Mouse (Mus musculus) lung, adult 2 months (tissue): ENCODE measurements around the gene Rapgef3. TPM values are rescaled to one million over a fixed set of nuclear protein-coding genes. Genes with fewer than 3 reads are reported as not detected.

Experiments used
- DNase-seq: peaks from one replicate; pipeline ENCODE4 v3.0.0; 2022
- H3K4me1 ChIP-seq: fragments of 200-500 bp; 2 replicates; pipeline ENCODE4 v1.6.1; 2011; ENCODE audit warnings: low read length; ENCODE audit not compliant: control insufficient read depth, insufficient read depth
- H3K4me3 ChIP-seq: fragments of 200-500 bp; replicated peaks from 2 replicates; pipeline ENCODE3; 2011; ENCODE audit warnings: low read depth, mild to moderate bottlenecking, control low read depth, low read length; ENCODE audit errors: extremely low read depth
- CTCF ChIP-seq: fragments of 200-500 bp; IDR thresholded peaks from 2 replicates; pipeline ENCODE4 v1.5.1; 2011; ENCODE audit warnings: mild to moderate bottlenecking, low read length, control low read depth; ENCODE audit not compliant: insufficient read depth
- POLR2A ChIP-seq: fragments of 200-500 bp; IDR thresholded peaks from 2 replicates; pipeline ENCODE4 v1.6.1; 2011; ENCODE audit warnings: low read depth, mild to moderate bottlenecking, control low read depth, low read length, borderline replicate concordance; ENCODE audit errors: extremely low read depth
- whole genome bisulfite sequencing: fragments of 180-500 bp; shearing (Covaris S2); methylation state at CpG from one replicate; pipeline ENCODE4 v1.1.7; 2018; 5-methylcytosine and 5-hydroxymethylcytosine counted together
- polyA plus RNA-seq: library from polyadenylated mRNA; depleted of rRNA; stranded (reverse); fragments of >200 nt; gene quantifications from 2 replicates; pipeline ENCODE4 v1.2.3, GENCODE M21; 2012

The Rapgef3 gene
- polyA plus RNA-seq, 1 experiment, result 94.2 TPM

- 77% methylated on average over 14 of the region's 14 CpGs for WGBS
- no peak for DNase-seq
- Histone ChIP-seq H3K4me1 (peaks cover 30% of the 10 kb centered on the region), H3K4me3 (no peak overlapping the region)
- TF ChIP-seq POLR2A (no peak), CTCF (no peak)
These were observed 41.4 kb upstream of the Rapgef3 start for GRCm38 (mm10) chr15:97809206-97809605.

- 89% methylated on average over 12 of the region's 14 CpGs for WGBS
- H3K4me3 ChIP-seq, result no peak overlapping the region
- H3K4me1 ChIP-seq, result peaks cover 23% of the 10 kb centered on the region
- no peak for DNase-seq
- TF ChIP-seq CTCF (no peak), POLR2A (no peak)
These were observed 40.8 kb upstream of the Rapgef3 start for GRCm38 (mm10) chr15:97808532-97808931.

DNA sequence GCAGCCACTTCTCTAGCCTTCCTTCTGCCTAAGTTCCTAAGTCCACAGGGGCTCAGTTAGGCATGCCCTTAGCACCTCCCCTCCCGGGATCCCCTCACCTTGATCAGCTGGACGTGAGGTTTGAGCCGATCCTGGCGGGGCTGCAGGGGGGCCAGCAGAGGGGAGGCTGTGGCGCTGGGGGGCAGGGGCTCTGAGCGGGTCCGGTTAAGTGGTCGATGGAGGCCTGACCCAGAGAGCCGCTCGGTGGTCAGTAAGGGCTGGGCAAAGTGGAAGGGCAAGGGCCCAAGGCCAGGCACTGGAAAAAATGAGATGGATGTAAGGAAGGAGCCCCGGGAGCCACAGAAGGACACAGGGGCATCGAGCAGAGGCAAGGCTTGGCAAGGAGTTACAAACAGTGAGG is 40.1 kb upstream of the Rapgef3 start:
- peaks cover 16% of the 10 kb centered on the region for H3K4me1 ChIP-seq
- TF ChIP-seq POLR2A, result no peak
- no peak for TF ChIP-seq CTCF
- 78% methylated on average over 12 of the region's 12 CpGs for WGBS
- no peak overlapping the region for H3K4me3 ChIP-seq
- DNase-seq, result no peak

GRCm38 (mm10) chr15:97802575-97802974 is 34.8 kb upstream of the Rapgef3 start:
- no peaks in the 10 kb centered on the region for H3K4me1 ChIP-seq
- H3K4me3 ChIP-seq, result no peak overlapping the region
- 48% methylated on average over 13 of the region's 13 CpGs for WGBS
- TF ChIP-seq CTCF (no peak), POLR2A (no peak)
- no peak for DNase-seq

DNA sequence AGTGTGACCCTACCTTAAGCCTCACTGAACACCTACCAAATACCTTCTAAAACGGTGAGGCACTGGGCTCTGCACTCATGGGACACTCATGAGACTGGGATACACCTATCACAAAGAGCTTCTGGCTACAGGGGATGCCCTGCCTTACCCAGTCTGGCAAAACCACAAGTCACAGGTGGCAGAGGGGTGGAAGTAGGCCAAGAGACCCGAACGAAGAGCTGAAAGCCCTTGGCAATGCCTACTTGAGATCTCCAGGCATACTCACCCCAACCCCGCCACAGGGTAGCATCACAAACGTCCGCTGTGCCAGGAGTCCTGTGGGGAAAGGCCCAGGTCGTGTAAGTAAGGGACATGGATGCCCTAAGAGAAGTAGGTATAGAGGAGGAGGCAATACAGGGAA is 34.0 kb upstream of the Rapgef3 start:
- WGBS, result 80% methylated on average over 7 of the region's 7 CpGs
- H3K4me1 ChIP-seq, result no peaks in the 10 kb centered on the region
- H3K4me3 ChIP-seq, result no peak overlapping the region
- no peak for DNase-seq
- no peak for TF ChIP-seq CTCF
- no peak for TF ChIP-seq POLR2A

DNA sequence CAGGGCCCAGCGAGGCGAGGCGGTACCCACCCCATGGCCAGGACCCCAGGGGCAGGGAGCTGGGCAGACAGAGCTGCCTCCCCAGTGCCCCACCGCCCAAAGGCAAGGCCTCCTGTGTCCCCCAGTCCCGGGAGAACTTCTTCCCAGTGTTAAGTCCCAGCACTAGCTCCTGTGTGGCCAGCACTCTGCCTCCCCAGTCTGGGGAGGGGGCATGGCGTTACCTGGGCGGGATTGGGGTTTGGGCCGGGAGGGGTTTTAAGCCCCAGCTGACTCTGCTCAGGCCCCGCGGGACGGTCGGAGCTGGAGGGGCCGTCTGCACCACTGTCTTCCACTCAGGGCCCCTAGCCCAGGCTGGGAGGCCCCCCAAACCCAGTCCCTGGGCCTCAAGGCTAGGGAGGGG is 33.1 kb upstream of the Rapgef3 start:
- WGBS, result 91% methylated on average over 13 of the region's 13 CpGs
- DNase-seq, result no peak
- Histone ChIP-seq H3K4me1 (no peaks in the 10 kb centered on the region), H3K4me3 (no peak overlapping the region)
- no peak for TF ChIP-seq POLR2A
- TF ChIP-seq CTCF, result no peak

DNA sequence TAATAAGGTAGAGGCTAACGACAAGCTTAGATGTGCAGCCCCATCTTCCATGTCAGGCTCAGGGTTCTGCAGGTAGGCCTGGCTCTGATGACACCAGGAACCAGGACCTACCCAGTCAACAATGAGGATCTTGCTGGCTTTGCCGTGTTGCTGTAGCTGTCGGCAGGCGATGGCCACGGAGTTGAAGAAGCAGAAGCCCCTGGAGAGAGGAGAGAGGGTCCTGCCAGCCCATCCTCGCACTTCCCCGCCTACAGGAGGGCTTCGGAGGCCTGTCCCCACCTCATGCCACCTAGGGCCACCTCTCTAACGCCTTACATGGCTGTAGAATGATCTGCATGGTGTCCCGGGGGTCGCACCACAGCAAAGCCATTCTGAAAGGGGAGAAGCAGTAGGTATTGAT is 31.7 kb upstream of the Rapgef3 start:
- no peaks in the 10 kb centered on the region for H3K4me1 ChIP-seq
- no peak for DNase-seq
- WGBS, result 88% methylated on average over 11 of the region's 11 CpGs
- no peak for TF ChIP-seq POLR2A
- H3K4me3 ChIP-seq, result no peak overlapping the region

DNA sequence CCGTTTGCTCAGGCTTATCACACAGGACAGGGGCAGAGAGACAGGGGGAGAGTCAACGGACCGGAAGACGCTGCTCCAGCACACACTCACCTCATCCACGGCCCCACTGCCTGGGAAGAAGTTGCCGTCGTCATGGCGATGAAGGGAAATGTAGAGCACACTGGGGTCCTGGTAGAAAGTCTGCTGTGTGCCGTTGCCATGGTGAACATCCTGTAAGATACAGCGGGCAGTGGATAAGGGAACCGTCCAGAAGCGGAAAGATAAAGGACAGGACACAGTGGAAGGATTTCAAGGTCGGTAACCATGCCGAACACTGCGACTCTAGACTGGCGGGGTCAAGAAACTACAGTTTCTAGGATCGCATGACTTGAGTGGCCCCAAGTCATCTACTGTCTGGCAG is 30.4 kb upstream of the Rapgef3 start:
- Histone ChIP-seq H3K4me1 (no peaks in the 10 kb centered on the region), H3K4me3 (no peak overlapping the region)
- 67% methylated on average over 17 of the region's 17 CpGs for WGBS
- TF ChIP-seq CTCF (no peak), POLR2A (no peak)
- DNase-seq, result no peak

DNA sequence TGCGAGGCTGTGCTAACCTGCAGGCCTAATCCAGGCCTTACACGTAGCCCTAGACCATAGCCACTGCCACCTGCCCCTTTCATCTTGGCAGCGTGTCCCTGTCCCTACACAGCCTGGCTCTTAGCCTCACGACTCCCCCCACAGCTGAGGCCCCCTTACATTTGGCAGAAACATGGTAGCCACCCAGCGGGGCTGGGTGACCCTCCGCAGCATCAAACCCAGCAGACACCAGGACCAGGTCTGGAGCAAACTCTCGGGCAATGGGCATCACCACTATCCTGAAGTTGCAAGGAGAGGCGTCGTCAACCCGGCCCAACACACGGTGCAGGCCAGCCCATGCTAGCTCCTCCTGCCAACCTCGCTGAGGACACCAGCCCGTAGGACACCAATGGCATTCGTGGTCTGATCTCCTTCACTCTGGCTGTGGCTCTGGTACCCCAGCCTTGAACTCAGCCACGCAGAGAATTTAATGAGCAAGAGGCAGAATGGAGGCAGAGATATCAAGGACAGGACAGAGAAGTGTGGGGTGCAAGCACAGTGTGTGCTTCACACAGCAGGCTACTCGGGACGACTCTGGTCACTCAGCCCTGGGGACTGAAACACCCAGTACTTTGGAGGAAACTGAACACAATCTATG is 29.0 kb upstream of the Rapgef3 start:
- no peak overlapping the region for H3K4me3 ChIP-seq
- 97% methylated on average over 17 of the region's 17 CpGs for WGBS

DNA sequence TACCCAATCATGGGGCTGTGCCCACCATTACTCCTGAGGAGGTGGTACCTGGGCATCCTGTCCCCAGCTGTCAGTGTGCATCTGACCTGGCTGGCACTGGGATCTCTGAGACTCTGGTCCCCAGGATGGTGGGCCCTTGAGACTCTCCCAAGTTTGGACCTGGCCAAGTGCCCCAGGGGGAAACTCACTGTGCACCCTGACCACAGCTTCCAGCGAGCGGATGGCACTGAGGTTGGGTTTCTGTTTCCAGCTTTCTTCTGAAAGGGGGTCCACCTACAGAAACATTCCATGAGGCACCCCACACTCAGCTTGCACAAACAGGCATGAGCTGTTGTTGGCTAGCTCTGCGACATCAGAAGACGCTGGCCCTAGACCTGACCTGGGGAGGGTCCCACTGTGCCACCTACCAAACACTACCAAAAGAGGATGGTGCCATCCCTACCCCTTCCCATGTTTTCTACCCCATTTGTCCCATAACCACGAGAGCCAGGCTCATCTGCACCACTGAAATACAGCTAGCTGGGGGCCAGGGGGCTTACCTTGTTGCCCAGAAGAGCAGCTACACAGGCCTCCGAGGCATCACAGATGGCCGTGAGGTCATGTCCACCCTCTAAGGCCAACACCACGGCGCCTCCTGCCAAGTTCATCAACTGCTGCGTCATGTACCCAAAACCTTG is 27.9 kb upstream of the Rapgef3 start:
- TF ChIP-seq CTCF, result no peak
- TF ChIP-seq POLR2A, result no peak
- Histone ChIP-seq H3K4me1 (no peaks in the 10 kb centered on the region), H3K4me3 (no peak overlapping the region)
- WGBS, result 95% methylated on average over 10 of the region's 10 CpGs
- no peak for DNase-seq

More for the DNA sequence above, 29.0 kb upstream of the Rapgef3 start:
- no peaks in the 10 kb centered on the region for H3K4me1 ChIP-seq
- no peak for DNase-seq
- TF ChIP-seq CTCF, result no peak
- no peak for TF ChIP-seq POLR2A
